Mouse (Mus musculus): ENCODE data around the gene Cdk10. TPM values are rescaled to one million over a fixed set of nuclear protein-coding genes. Genes with fewer than 3 reads are reported as not detected.

Gene Cdk10
- polyA plus RNA-seq, 1 experiment = 60.3 TPM

- Histone ChIP-seq H3K4me3 (replicated peaks; ENCODE audit: extremely low read depth, low read depth, low read length) (no peak overlapping the region), H3K4me1 (ENCODE audit: control insufficient read depth, insufficient read depth, low read length) (no peaks in the 10 kb centered on the region)
- 83% methylated on average over 4 of the region's 4 CpGs for WGBS
- no peak for DNase-seq
- TF ChIP-seq CTCF (IDR thresholded peaks at IDR 0.05; ENCODE audit: insufficient read depth, low read length) = no peak
Observed at GRCm38 (mm10) chr8:123244382-123244781, 19.7 kb downstream of the Cdk10 start.

DNA sequence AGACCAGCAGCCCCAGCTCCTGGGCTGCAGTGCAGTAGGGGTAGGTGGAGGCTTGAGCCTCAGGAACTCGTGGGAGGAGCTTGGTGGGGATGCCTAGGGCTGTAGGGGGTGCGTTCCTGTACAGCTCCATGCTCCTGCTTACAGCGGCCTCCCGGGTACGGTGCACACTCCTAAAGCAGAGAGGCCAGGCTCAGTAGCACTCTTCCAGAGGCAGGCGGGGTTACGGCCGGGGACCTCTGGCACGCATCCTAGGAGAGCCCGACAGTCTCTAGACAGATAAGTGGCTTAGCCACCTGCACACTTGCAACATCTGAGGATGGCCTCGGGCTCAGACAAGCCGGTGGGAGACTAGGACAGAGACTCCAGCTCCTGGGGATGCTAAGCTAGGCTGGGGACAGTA, 20.9 kb downstream of the Cdk10 start:
- WGBS = 89% methylated on average over 12 of the region's 12 CpGs
- Histone ChIP-seq H3K4me1 (ENCODE audit: control insufficient read depth, insufficient read depth, low read length) (no peaks in the 10 kb centered on the region), H3K4me3 (replicated peaks; ENCODE audit: extremely low read depth, low read depth, low read length) (no peak overlapping the region)
- TF ChIP-seq POLR2A (IDR thresholded peaks at IDR 0.05; ENCODE audit: borderline replicate concordance, extremely low read depth, low read depth, low read length) (no peak), CTCF (IDR thresholded peaks at IDR 0.05; ENCODE audit: insufficient read depth, low read length) (no peak)
- DNase-seq = no peak

GRCm38 (mm10) chr8:123247748-123248147, 23.1 kb downstream of the Cdk10 start:
- TF ChIP-seq CTCF (IDR thresholded peaks at IDR 0.05; ENCODE audit: insufficient read depth, low read length) = no peak
- TF ChIP-seq POLR2A (IDR thresholded peaks at IDR 0.05; ENCODE audit: borderline replicate concordance, extremely low read depth, low read depth, low read length) = no peak
- Histone ChIP-seq H3K4me3 (replicated peaks; ENCODE audit: extremely low read depth, low read depth, low read length) (no peak overlapping the region), H3K4me1 (ENCODE audit: control insufficient read depth, insufficient read depth, low read length) (peaks cover 2% of the 10 kb centered on the region; the same call in 1 of the 2 replicates)
- WGBS = 94% methylated on average over 6 of the region's 6 CpGs
- no peak for DNase-seq

- WGBS = 83% methylated on average over 8 of the region's 8 CpGs
- DNase-seq = no peak
- no peak overlapping the region for H3K4me3 ChIP-seq (replicated peaks; ENCODE audit: extremely low read depth, low read depth, low read length)
- peaks cover 5% of the 10 kb centered on the region; the same call in 1 of the 2 replicates for H3K4me1 ChIP-seq (ENCODE audit: control insufficient read depth, insufficient read depth, low read length)
- TF ChIP-seq CTCF (IDR thresholded peaks at IDR 0.05; ENCODE audit: insufficient read depth, low read length) (no peak), POLR2A (IDR thresholded peaks at IDR 0.05; ENCODE audit: borderline replicate concordance, extremely low read depth, low read depth, low read length) (no peak)
Observed at GRCm38 (mm10) chr8:123248596-123248995, 24.0 kb downstream of the Cdk10 start.

DNA sequence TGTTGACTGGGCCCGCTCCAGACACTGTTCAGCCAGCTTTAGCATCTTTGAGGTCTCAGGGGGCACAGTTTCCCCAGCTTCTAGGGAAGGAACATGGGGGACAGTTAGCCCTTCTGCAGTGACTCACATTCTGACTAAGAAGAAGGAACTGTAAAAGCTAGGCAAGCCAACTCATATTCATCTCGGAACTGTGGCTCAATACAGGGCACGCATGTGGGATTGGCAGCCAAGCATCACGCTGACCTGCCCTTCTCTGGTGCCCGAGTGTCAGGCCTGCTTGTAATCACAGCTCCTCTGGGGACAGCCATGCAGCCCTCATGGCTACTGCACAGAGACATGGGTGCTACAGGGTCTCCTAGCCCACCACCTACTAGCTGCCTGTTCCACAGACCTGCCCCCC, 26.3 kb downstream of the Cdk10 start:
- no peak for DNase-seq
- H3K4me1 ChIP-seq (ENCODE audit: control insufficient read depth, insufficient read depth, low read length) = peaks cover 10% of the 10 kb centered on the region
- no peak overlapping the region for H3K4me3 ChIP-seq (replicated peaks; ENCODE audit: extremely low read depth, low read depth, low read length)
- 95% methylated on average over 5 of the region's 5 CpGs for WGBS
- TF ChIP-seq CTCF (IDR thresholded peaks at IDR 0.05; ENCODE audit: insufficient read depth, low read length) (no peak), POLR2A (IDR thresholded peaks at IDR 0.05; ENCODE audit: borderline replicate concordance, extremely low read depth, low read depth, low read length) (no peak)

GRCm38 (mm10) chr8:123252925-123253324, 28.3 kb downstream of the Cdk10 start:
- H3K4me1 ChIP-seq (ENCODE audit: control insufficient read depth, insufficient read depth, low read length) = peaks cover 10% of the 10 kb centered on the region
- no peak overlapping the region for H3K4me3 ChIP-seq (replicated peaks; ENCODE audit: extremely low read depth, low read depth, low read length)
- no peak for DNase-seq
- WGBS = 38% methylated on average over 4 of the region's 4 CpGs
- TF ChIP-seq POLR2A (IDR thresholded peaks at IDR 0.05; ENCODE audit: borderline replicate concordance, extremely low read depth, low read depth, low read length) = no peak
- TF ChIP-seq CTCF (IDR thresholded peaks at IDR 0.05; ENCODE audit: insufficient read depth, low read length) = no peak

GRCm38 (mm10) chr8:123253451-123254098, 28.9 kb downstream of the Cdk10 start:
- TF ChIP-seq CTCF (IDR thresholded peaks at IDR 0.05; ENCODE audit: insufficient read depth, low read length) = no peak
- TF ChIP-seq POLR2A (IDR thresholded peaks at IDR 0.05; ENCODE audit: borderline replicate concordance, extremely low read depth, low read depth, low read length) = no peak; the same call in 1 of the 2 replicates
- peak overlapping the region; percentile 88 for H3K4me3 ChIP-seq (replicated peaks; ENCODE audit: extremely low read depth, low read depth, low read length)
- DNase-seq = no peak
- peaks cover 10% of the 10 kb centered on the region for H3K4me1 ChIP-seq (ENCODE audit: control insufficient read depth, insufficient read depth, low read length)
- under 1% methylated on average over 40 of the region's 40 CpGs for WGBS

DNA sequence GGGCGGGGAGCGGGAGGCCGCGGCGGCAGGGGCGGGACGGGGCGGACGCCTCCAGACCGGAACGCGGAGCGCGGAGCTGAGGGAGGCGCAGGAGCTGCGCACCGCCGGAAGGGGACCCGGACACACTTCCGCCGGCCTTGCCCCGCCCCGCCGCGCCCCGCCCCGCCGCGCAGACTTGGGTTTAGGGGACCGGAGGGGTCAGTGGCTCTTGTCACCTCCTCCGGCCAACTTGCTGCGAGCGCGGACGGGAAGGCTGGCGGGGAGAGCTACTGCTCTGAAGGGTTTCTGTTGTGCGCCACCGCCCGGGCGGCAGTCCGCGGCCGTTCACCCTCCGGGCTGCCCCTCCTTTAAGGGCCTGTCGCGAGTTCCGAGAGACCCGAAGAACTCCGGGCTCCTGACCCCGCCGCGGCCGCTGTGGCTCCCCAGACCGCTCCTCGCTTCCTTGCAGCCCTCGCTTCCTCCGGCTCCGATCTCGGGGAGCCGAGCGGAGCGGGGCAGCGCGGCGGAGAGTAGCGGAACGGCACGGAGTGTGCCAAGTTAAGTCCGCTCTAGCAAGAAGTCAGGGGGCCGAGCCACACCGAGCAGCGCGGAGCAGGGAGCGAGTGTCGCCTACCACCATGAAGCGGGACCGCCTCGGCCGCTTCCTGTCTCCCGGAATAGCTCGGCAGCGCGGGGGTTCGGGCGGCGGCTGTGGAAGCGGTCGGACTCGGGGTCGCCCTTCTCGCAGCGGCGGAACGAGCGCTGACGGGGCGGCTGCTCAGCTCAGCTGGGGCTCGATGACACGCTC, 29.6 kb downstream of the Cdk10 start, which contains the start of the genes Zfp276 and Vps9d1:
Gene Zfp276, plus strand, starts transcription at position 97 of the 787 bp plus-strand sequence.
Gene Vps9d1, minus strand, starts transcription at position 250 of the 787 bp plus-strand sequence.
- DNase-seq = peak; percentile 84
- Histone ChIP-seq H3K4me3 (replicated peaks; ENCODE audit: extremely low read depth, low read depth, low read length) (peak within 1 kb of the TSS; percentile 88), H3K4me1 (ENCODE audit: control insufficient read depth, insufficient read depth, low read length) (peaks cover 10% of the 10 kb centered on the region)
- WGBS = under 1% methylated on average over 98 of the region's 99 CpGs
- TF ChIP-seq POLR2A (IDR thresholded peaks at IDR 0.05; ENCODE audit: borderline replicate concordance, extremely low read depth, low read depth, low read length) (peak; percentile 53; the same call in 1 of the 2 replicates), CTCF (IDR thresholded peaks at IDR 0.05; ENCODE audit: insufficient read depth, low read length) (no peak)

- WGBS = 64% methylated on average over 6 of the region's 6 CpGs
- TF ChIP-seq POLR2A (IDR thresholded peaks at IDR 0.05; ENCODE audit: borderline replicate concordance, extremely low read depth, low read depth, low read length) (no peak), CTCF (IDR thresholded peaks at IDR 0.05; ENCODE audit: insufficient read depth, low read length) (no peak)
- DNase-seq = no peak
- Histone ChIP-seq H3K4me3 (replicated peaks; ENCODE audit: extremely low read depth, low read depth, low read length) (peak overlapping the region; percentile 88), H3K4me1 (ENCODE audit: control insufficient read depth, insufficient read depth, low read length) (peaks cover 10% of the 10 kb centered on the region)
Observed at GRCm38 (mm10) chr8:123255170-123255569, 30.5 kb downstream of the Cdk10 start.
